Mouse (Mus musculus) hindbrain, embryonic 11.5 days (tissue): ENCODE measurements around the gene Stk26. TPM values are rescaled to one million over a fixed set of nuclear protein-coding genes. Genes with fewer than 3 reads are reported as not detected.

ENCODE experiments used
- ATAC-seq: fragments of 200-750 bp; cut with Nextera tagmentation; 2 replicates; pipeline ENCODE4 v1.8.0; 2017; ENCODE audit warnings: mild to moderate bottlenecking, moderate TSS enrichment, moderate library complexity; ENCODE audit not compliant: low FRiP score
- DNase-seq: peaks from one replicate; pipeline ENCODE4 v3.0.0-alpha.2; 2015; ENCODE audit warnings: low spot score
- H3K27ac ChIP-seq: fragments of 300-500 bp; sonication (generic); 2 replicates; pipeline ENCODE4 v1.5.1; 2014; ENCODE audit warnings: mild to moderate bottlenecking, low read depth, low read length
- H3K27me3 ChIP-seq: fragments of 300-500 bp; sonication (generic); 2 replicates; pipeline ENCODE4 v1.6.1; 2014; ENCODE audit warnings: mild to moderate bottlenecking, low read length, moderate library complexity, mixed read lengths; ENCODE audit not compliant: control insufficient read depth, insufficient read depth
- H3K36me3 ChIP-seq: fragments of 300-500 bp; sonication (generic); 2 replicates; pipeline ENCODE4 v1.6.1; 2014; ENCODE audit warnings: mild to moderate bottlenecking, low read length, moderate library complexity, mixed read lengths; ENCODE audit not compliant: control insufficient read depth, insufficient read depth
- H3K4me1 ChIP-seq: fragments of 300-500 bp; sonication (generic); replicated peaks from 2 replicates; pipeline ENCODE4 v1.6.1; 2014; ENCODE audit warnings: low read length, mixed read lengths; ENCODE audit not compliant: control insufficient read depth, insufficient read depth
- H3K4me2 ChIP-seq: fragments of 300-500 bp; sonication (generic); replicated peaks from 2 replicates; pipeline ENCODE4 v1.6.1; 2014; ENCODE audit warnings: mild to moderate bottlenecking, low read depth, low read length
- H3K4me3 ChIP-seq: fragments of 300-500 bp; sonication (generic); 2 replicates; pipeline ENCODE4 v1.5.1; 2014; ENCODE audit warnings: low read depth, low read length
- H3K9ac ChIP-seq: fragments of 300-500 bp; sonication (generic); 2 replicates; pipeline ENCODE4 v1.6.1; 2014; ENCODE audit warnings: low read depth, low read length
- H3K9me3 ChIP-seq: fragments of 300-500 bp; sonication (generic); 2 replicates; pipeline ENCODE4 v1.6.1; 2016; ENCODE audit warnings: low read length; ENCODE audit not compliant: control insufficient read depth
- WGBS: fragments of 180-500 bp; shearing (Covaris S2); extraction: QIAGEN DNeasy Blood & Tissue Kit; methylation state at CpG from one replicate; pipeline ENCODE4 v1.1.7; 2014; 5-methylcytosine and 5-hydroxymethylcytosine counted together
- polyA plus RNA-seq: library from polyadenylated mRNA; unstranded; fragments of >200 nt; fragmentation: Nextera tagmentation; extraction: Ambion mirVana; gene quantifications from 2 replicates; pipeline ENCODE4 v1.2.1, GENCODE M21; 2014

Gene Stk26
- 2.6 and 3.0 TPM in 2 replicates for polyA plus RNA-seq

DNA sequence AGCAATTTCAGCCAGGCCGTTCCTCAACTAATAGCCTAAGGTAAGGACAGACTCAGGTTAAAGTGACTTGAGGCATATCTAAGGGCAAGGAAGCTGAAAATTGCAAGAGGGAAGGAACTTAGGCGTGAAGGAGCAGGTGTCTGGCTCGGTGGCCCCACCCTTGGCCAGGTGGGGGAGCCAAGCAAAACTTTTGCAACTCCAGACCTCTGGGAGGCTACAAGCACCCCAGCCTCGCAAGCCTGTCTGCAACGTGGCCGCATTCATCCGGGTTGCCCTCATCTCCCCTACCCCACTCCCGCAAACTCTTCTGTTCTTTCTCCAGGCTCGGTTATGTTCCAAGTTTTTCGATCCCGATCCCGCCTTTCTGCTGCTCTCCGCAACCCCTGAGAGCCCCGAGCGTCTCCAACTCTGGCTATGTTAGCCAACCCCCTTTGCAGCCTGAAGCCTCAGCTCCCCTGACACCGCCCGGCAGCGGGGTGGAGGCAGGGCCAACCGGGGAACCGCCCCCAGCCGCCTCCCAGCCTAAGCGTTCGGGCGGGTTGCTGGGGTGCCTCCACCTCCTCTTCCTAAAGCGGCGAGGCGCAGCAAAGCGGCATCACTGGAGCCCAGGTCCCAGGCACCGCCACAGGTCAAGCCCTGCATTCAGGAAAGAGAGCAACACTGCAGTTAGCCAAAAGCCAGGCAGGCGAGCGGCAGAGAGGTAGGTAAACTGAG is at the start of gene Stk26:
TSS of gene Stk26 (plus strand) at position 201 of the 714 bp plus-strand sequence.
- Histone ChIP-seq H3K36me3 (no peaks in the 10 kb centered on the region), H3K27me3 (peaks cover 8% of the 10 kb centered on the region; the same call in 1 of the 2 replicates), H3K9ac (no peak within 1 kb of the TSS), H3K4me2 (peak within 1 kb of the TSS; percentile 74), H3K4me3 (peak within 1 kb of the TSS; percentile 38), H3K9me3 (no peaks in the 10 kb centered on the region), H3K4me1 (no peaks in the 10 kb centered on the region), H3K27ac (no peak within 1 kb of the TSS)
- WGBS: 26% methylated on average over 29 of the region's 31 CpGs
- DNase-seq (peak; percentile 52), ATAC-seq (peak; percentile 75)

DNA sequence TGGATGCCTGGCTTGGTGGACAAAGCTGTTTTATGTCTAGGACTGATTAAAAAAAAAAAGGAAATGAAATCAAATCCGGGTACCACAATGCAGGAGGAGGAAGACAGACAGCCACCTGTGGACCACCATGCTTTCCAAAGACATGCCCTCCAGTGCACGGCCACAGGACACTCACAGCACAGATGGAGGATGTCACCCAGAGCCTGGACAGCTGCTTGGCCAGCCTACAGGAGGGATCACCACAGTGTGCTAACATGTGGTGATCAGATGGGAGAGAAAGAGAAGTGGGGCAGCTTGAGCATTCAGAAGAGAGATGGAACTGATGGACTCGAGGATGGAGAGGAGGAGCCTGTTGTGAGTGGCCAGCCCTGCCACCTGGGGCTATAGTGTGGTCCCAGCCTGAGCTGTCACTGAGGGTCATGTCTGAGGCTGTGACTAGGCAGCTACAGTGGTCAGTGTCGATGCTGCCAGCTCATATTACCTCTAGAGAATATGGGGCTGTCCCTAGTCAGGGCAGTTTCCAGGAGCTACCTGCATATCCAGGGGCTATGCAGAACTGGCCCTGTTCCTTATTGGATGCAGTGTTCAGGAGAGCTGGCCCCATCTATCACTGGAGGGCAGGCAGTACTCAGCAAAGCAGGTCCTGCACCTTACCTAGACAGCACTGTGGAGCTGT is 47.7 kb upstream of the Stk26 start:
- Histone ChIP-seq H3K9me3 (no peaks in the 10 kb centered on the region), H3K27me3 (peaks cover 7% of the 10 kb centered on the region; the same call in 1 of the 2 replicates), H3K4me1 (no peaks in the 10 kb centered on the region), H3K27ac (no peak overlapping the region), H3K36me3 (no peaks in the 10 kb centered on the region), H3K4me2 (no peak overlapping the region), H3K4me3 (no peak overlapping the region), H3K9ac (no peak overlapping the region)
- 59% methylated on average over 4 of the region's 4 CpGs for WGBS
- ATAC-seq (no peak), DNase-seq (no peak)

DNA sequence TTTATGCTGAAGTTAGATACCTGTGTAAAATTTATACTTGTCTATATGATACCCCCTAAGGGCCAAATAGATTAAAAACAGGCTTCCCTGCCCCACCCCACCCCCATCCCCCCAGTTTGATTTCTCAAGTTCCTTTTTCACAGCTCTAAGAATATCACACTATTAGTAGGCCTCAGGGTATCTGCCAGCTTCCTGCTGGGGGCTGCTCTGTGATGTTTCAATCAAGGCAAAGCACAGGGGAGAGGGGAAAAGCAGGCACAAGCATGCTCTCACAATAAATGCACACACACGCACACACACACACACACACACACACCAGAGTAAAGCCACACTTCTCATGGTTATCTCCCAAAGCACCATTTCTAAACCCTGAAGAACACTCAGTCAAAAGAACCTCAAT is 43.0 kb upstream of the Stk26 start:
- Histone ChIP-seq H3K9ac (no peak overlapping the region), H3K4me3 (no peak overlapping the region), H3K36me3 (no peaks in the 10 kb centered on the region), H3K4me1 (no peaks in the 10 kb centered on the region), H3K27me3 (peaks cover 7% of the 10 kb centered on the region; the same call in 1 of the 2 replicates), H3K27ac (no peak overlapping the region), H3K9me3 (no peaks in the 10 kb centered on the region), H3K4me2 (no peak overlapping the region)
- WGBS: 43% methylated on average over 1 of the region's 1 CpGs
- no peak for ATAC-seq
- DNase-seq: no peak

DNA sequence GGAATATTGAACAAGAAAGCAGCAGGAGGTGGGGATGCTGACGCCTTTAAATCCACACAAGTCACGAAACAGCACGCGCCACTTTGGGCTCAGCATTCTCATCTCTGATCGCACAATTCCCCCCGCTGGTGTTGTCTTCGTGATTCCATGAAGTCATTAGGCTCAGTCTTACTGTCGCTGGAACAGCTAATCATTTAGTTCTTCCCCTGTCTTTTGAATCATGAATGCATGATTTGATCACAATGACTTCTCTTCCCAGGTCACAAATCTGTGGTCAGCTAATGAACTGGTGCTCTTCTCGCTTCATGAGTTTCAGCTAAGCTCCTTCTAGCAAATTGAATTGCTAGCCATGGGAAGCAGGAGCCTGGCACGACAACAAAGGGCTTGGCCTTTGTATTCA is 42.3 kb upstream of the Stk26 start:
- DNase-seq: peak; percentile 10
- Histone ChIP-seq H3K4me3 (no peak overlapping the region), H3K9me3 (no peaks in the 10 kb centered on the region), H3K27ac (no peak overlapping the region), H3K27me3 (peaks cover 2% of the 10 kb centered on the region; the same call in 1 of the 2 replicates), H3K9ac (no peak overlapping the region), H3K4me1 (no peaks in the 10 kb centered on the region), H3K4me2 (no peak overlapping the region), H3K36me3 (no peaks in the 10 kb centered on the region)
- WGBS: 41% methylated on average over 10 of the region's 10 CpGs
- no peak for ATAC-seq

DNA sequence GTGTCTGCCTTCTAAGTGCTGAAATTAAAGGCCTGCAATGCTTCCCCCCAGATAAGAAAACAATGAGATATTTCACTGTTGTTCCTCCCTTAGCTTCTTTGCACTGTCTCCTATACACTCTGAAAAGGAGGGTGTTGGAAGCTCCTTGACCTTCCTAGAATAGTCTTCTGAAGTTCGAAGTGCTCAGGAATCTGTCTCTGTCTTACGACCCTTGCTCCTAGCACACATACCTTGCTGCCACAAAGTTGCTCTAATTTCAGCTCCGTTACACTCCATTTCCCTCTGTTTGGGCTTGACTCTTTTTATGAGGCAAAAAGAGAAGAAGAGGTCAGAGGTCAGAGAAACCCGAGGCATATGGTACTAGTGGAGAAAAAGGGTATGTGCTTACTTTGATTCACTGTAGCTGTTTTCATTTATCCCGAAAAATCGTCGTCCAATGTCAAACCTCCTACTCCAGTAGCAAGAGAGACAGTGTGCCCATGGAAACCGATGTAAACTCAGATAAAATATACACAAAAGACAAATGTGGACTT is 41.1 kb upstream of the Stk26 start:
- 49% methylated on average over 8 of the region's 8 CpGs for WGBS
- no peak overlapping the region for H3K4me3 ChIP-seq
- no peak for ATAC-seq
- DNase-seq: no peak
- no peak overlapping the region for H3K27ac ChIP-seq
- H3K9ac ChIP-seq: no peak overlapping the region
- H3K9me3 ChIP-seq: no peaks in the 10 kb centered on the region
- H3K27me3 ChIP-seq: no peaks in the 10 kb centered on the region; the same call in 1 of the 2 replicates
- H3K4me2 ChIP-seq: no peak overlapping the region
- no peaks in the 10 kb centered on the region for H3K36me3 ChIP-seq
- H3K4me1 ChIP-seq: no peaks in the 10 kb centered on the region

DNA sequence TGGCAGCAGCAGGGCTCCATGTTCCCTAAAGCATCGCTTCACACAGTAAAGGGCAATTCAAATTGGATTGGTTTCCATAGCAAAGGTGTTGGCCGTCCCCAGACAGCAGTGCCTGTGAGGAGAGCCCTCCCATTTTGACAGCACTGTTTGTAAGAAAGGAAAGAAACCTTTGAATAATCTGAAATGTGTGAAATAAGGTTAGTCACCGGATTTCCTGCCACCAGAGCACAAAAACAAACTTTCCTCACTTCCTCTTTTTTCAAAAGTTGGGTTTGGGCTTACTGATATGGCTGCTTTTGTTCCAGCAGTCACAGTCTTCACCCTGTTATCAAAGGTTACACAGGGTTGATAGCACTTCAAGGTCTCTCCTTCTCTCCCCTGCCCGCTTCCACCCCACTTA is 35.2 kb upstream of the Stk26 start:
- Histone ChIP-seq H3K9ac (no peak overlapping the region), H3K36me3 (no peaks in the 10 kb centered on the region), H3K9me3 (no peaks in the 10 kb centered on the region), H3K27ac (no peak overlapping the region), H3K4me2 (no peak overlapping the region), H3K4me1 (no peaks in the 10 kb centered on the region), H3K27me3 (no peaks in the 10 kb centered on the region), H3K4me3 (no peak overlapping the region)
- ATAC-seq: no peak
- DNase-seq: no peak
- WGBS: 52% methylated on average over 4 of the region's 4 CpGs

DNA sequence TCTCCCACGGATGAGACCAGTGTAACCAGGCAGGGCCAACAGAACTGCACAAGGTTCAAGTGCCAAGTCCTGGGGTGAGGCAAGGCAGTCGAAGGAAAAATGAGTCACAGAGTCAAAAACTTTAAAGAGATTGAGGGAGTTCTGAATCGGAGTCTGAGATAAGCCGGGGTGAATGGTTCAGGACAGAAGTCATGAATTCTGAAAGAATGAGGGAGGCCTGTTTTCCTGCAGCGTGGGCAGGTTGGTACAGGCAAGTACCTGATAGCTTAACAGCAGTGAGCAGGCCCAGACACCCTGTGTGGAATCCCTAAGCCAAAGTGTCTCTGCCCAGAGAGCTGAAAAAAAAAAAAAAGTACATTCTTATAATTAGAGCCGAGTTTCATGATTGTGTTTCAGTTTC is 17.0 kb upstream of the Stk26 start:
- WGBS: 73% methylated on average over 6 of the region's 6 CpGs
- Histone ChIP-seq H3K4me2 (no peak overlapping the region), H3K4me1 (no peaks in the 10 kb centered on the region), H3K36me3 (no peaks in the 10 kb centered on the region), H3K9me3 (no peaks in the 10 kb centered on the region), H3K4me3 (no peak overlapping the region), H3K27ac (no peak overlapping the region), H3K9ac (no peak overlapping the region), H3K27me3 (no peaks in the 10 kb centered on the region)
- ATAC-seq: no peak
- DNase-seq: no peak

DNA sequence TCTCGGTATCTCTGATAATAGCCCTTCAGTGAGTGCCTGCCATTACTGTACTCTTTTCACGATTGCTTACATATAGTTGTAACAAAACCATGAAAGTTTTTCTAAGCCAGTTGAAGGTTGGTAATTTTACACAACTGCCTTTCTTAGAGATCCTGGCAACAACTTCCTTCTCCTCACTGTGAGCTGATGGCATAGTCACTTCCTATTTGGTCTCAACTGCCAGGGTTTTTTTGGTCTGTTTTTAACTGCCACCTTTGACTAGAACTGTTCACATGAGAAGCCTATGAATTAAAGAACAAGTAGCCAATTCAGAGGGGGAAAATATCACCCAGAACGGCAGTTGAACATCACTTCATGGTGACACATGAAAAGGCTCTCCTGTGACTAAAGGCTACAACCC is 5.3 kb upstream of the Stk26 start:
- Histone ChIP-seq H3K9me3 (no peaks in the 10 kb centered on the region), H3K4me2 (no peak overlapping the region), H3K27me3 (peaks cover 2% of the 10 kb centered on the region; the same call in 1 of the 2 replicates), H3K4me3 (no peak overlapping the region), H3K36me3 (no peaks in the 10 kb centered on the region), H3K9ac (no peak overlapping the region), H3K27ac (no peak overlapping the region), H3K4me1 (no peaks in the 10 kb centered on the region)
- no peak for DNase-seq
- 77% methylated on average over 3 of the region's 3 CpGs for WGBS
- ATAC-seq: no peak
